Mouse (Mus musculus) heart, embryonic 15.5 days (tissue): Measurements from ENCODE around the gene Epha2. TPM values are rescaled to one million over a fixed set of nuclear protein-coding genes. Genes with fewer than 3 reads are reported as not detected.
A peak's percentile ranks its signal among the peaks of the same experiment; 100 is the strongest.

Experiments
- ATAC-seq: fragments of 200-750 bp; cut with Nextera tagmentation; replicated peaks from 2 replicates; pipeline ENCODE4 v1.8.0; 2017; ENCODE audit warnings: low read depth, moderate TSS enrichment; ENCODE audit not compliant: insufficient number of reproducible peaks, insufficient read depth, low FRiP score
- H3K27ac ChIP-seq: fragments of 300-500 bp; sonication (generic); 2 replicates; pipeline ENCODE4 v1.5.1; 2015; ENCODE audit warnings: mild to moderate bottlenecking, inconsistent platforms
- H3K27me3 ChIP-seq: fragments of 300-500 bp; sonication (generic); 2 replicates; pipeline ENCODE4 v1.6.1; 2015; ENCODE audit warnings: inconsistent platforms
- H3K36me3 ChIP-seq: fragments of 300-500 bp; sonication (generic); 2 replicates; pipeline ENCODE4 v1.6.1; 2015; ENCODE audit warnings: mild to moderate bottlenecking, inconsistent platforms
- H3K4me1 ChIP-seq: fragments of 300-500 bp; sonication (generic); replicated peaks from 2 replicates; pipeline ENCODE4 v1.6.1; 2015; ENCODE audit warnings: inconsistent platforms
- H3K4me2 ChIP-seq: fragments of 300-500 bp; sonication (generic); 2 replicates; pipeline ENCODE4 v1.6.1; 2015; ENCODE audit warnings: inconsistent platforms, mild to moderate bottlenecking, moderate library complexity
- H3K4me3 ChIP-seq: fragments of 300-500 bp; sonication (generic); 2 replicates; pipeline ENCODE4 v1.5.1; 2015; ENCODE audit warnings: mild to moderate bottlenecking, inconsistent platforms
- H3K9ac ChIP-seq: fragments of 300-500 bp; sonication (generic); 2 replicates; pipeline ENCODE4 v1.6.1; 2015; ENCODE audit warnings: mild to moderate bottlenecking, inconsistent platforms
- H3K9me3 ChIP-seq: fragments of 300-500 bp; sonication (generic); replicated peaks from 2 replicates; pipeline ENCODE4 v1.6.1; 2016; ENCODE audit warnings: inconsistent platforms
- WGBS: fragments of 180-500 bp; shearing (Covaris S2); methylation state at CpG from one replicate; pipeline ENCODE4 v1.1.7; 2015; ENCODE audit warnings: mixed read lengths; 5-methylcytosine and 5-hydroxymethylcytosine counted together
- polyA plus RNA-seq: library from polyadenylated mRNA; unstranded; fragments of >200 nt; fragmentation: Nextera tagmentation; extraction: Ambion mirVana; gene quantifications from 2 replicates; pipeline ENCODE4 v1.2.1, GENCODE M21; 2015

Gene Epha2
- polyA plus RNA-seq = 2.7 and 4.2 TPM in 2 replicates

GRCm38 (mm10) chr4:141301116-141301553 is at the start of gene Epha2:
Epha2 (plus strand) TSS chr4:141301240.
- Histone ChIP-seq H3K4me2 (peak within 1 kb of the TSS; percentile 95), H3K27me3 (peaks cover 9% of the 10 kb centered on the region), H3K4me3 (peak within 1 kb of the TSS; percentile 83), H3K36me3 (no peaks in the 10 kb centered on the region), H3K9ac (peak within 1 kb of the TSS; percentile 74), H3K4me1 (peaks cover 36% of the 10 kb centered on the region), H3K9me3 (no peaks in the 10 kb centered on the region), H3K27ac (peak within 1 kb of the TSS; percentile 70)
- 1% methylated on average over 35 of the region's 35 CpGs for WGBS
- peak; percentile 60 for ATAC-seq

GRCm38 (mm10) chr4:141252641-141253040 is 48.4 kb upstream of the Epha2 start:
- no peak overlapping the region for H3K27ac ChIP-seq
- no peak for ATAC-seq
- peaks cover 40% of the 10 kb centered on the region for H3K27me3 ChIP-seq
- H3K4me1 ChIP-seq = peaks cover 21% of the 10 kb centered on the region
- no peaks in the 10 kb centered on the region for H3K36me3 ChIP-seq
- no peak overlapping the region for H3K4me2 ChIP-seq
- H3K4me3 ChIP-seq = no peak overlapping the region
- WGBS = 68% methylated on average over 2 of the region's 2 CpGs
- H3K9me3 ChIP-seq = no peaks in the 10 kb centered on the region
- H3K9ac ChIP-seq = no peak overlapping the region

- Histone ChIP-seq H3K9ac (no peak overlapping the region), H3K27ac (no peak overlapping the region), H3K9me3 (no peaks in the 10 kb centered on the region), H3K4me3 (no peak overlapping the region), H3K27me3 (peaks cover 24% of the 10 kb centered on the region), H3K36me3 (no peaks in the 10 kb centered on the region), H3K4me2 (no peak overlapping the region), H3K4me1 (0 out of 2 replicates have a peak, but pooled peaks cover 9% of the 10 kb centered on the region)
- 68% methylated on average over 16 of the region's 16 CpGs for WGBS
- no peak for ATAC-seq
These were observed 46.8 kb upstream of the Epha2 start for GRCm38 (mm10) chr4:141254234-141254633.

GRCm38 (mm10) chr4:141257440-141257839 is 43.6 kb upstream of the Epha2 start:
- H3K27ac ChIP-seq = no peak overlapping the region
- 68% methylated on average over 5 of the region's 5 CpGs for WGBS
- H3K4me3 ChIP-seq = no peak overlapping the region
- no peak overlapping the region for H3K4me2 ChIP-seq
- no peaks in the 10 kb centered on the region for H3K36me3 ChIP-seq
- peaks cover 4% of the 10 kb centered on the region; the same call in 1 of the 2 replicates for H3K27me3 ChIP-seq
- peaks cover 13% of the 10 kb centered on the region for H3K4me1 ChIP-seq
- no peak for ATAC-seq
- H3K9ac ChIP-seq = no peak overlapping the region
- no peaks in the 10 kb centered on the region for H3K9me3 ChIP-seq

- Histone ChIP-seq H3K4me3 (no peak overlapping the region), H3K27ac (no peak overlapping the region), H3K27me3 (peaks cover 4% of the 10 kb centered on the region; the same call in 1 of the 2 replicates), H3K36me3 (no peaks in the 10 kb centered on the region), H3K9ac (no peak overlapping the region), H3K9me3 (no peaks in the 10 kb centered on the region), H3K4me2 (peak overlapping the region; percentile 57; the same call in 1 of the 2 replicates), H3K4me1 (peaks cover 8% of the 10 kb centered on the region)
- no peak for ATAC-seq
- 78% methylated on average over 12 of the region's 12 CpGs for WGBS
These were observed 41.6 kb upstream of the Epha2 start for GRCm38 (mm10) chr4:141259413-141259812.

GRCm38 (mm10) chr4:141260007-141260723 is 40.9 kb upstream of the Epha2 start:
- H3K4me2 ChIP-seq = peak overlapping the region; percentile 57
- H3K9ac ChIP-seq = no peak overlapping the region
- H3K27me3 ChIP-seq = peaks cover 4% of the 10 kb centered on the region; the same call in 1 of the 2 replicates
- H3K36me3 ChIP-seq = no peaks in the 10 kb centered on the region
- 42% methylated on average over 16 of the region's 16 CpGs for WGBS
- H3K4me3 ChIP-seq = peak overlapping the region; percentile 28
- ATAC-seq = peak; percentile 28; the same call in 1 of the 2 replicates
- no peaks in the 10 kb centered on the region for H3K9me3 ChIP-seq
- H3K4me1 ChIP-seq = peaks cover 8% of the 10 kb centered on the region
- H3K27ac ChIP-seq = no peak overlapping the region

- no peak for ATAC-seq
- 67% methylated on average over 10 of the region's 10 CpGs for WGBS
These were observed 38.0 kb upstream of the Epha2 start for GRCm38 (mm10) chr4:141262906-141263637.

GRCm38 (mm10) chr4:141265979-141266637 is 34.9 kb upstream of the Epha2 start:
- no peak overlapping the region for H3K4me3 ChIP-seq
- H3K4me2 ChIP-seq = no peak overlapping the region
- WGBS = 84% methylated on average over 3 of the region's 3 CpGs
- no peak for ATAC-seq
- no peaks in the 10 kb centered on the region for H3K9me3 ChIP-seq
- no peaks in the 10 kb centered on the region for H3K36me3 ChIP-seq
- H3K9ac ChIP-seq = no peak overlapping the region
- H3K27me3 ChIP-seq = no peaks in the 10 kb centered on the region
- no peak overlapping the region for H3K27ac ChIP-seq
- 0 out of 2 replicates have a peak, but pooled peaks cover 2% of the 10 kb centered on the region for H3K4me1 ChIP-seq

More at GRCm38 (mm10) chr4:141262906-141263637, 38.0 kb upstream of the Epha2 start:
- H3K9me3 ChIP-seq = no peaks in the 10 kb centered on the region
- no peaks in the 10 kb centered on the region for H3K27me3 ChIP-seq
- peaks cover 10% of the 10 kb centered on the region for H3K4me1 ChIP-seq
- no peaks in the 10 kb centered on the region for H3K36me3 ChIP-seq
- no peak overlapping the region for H3K4me3 ChIP-seq
- H3K4me2 ChIP-seq = no peak overlapping the region
- H3K27ac ChIP-seq = no peak overlapping the region
- no peak overlapping the region for H3K9ac ChIP-seq

GRCm38 (mm10) chr4:141267250-141267649 is 33.8 kb upstream of the Epha2 start:
- Histone ChIP-seq H3K9me3 (no peaks in the 10 kb centered on the region), H3K4me1 (0 out of 2 replicates have a peak, but pooled peaks cover 6% of the 10 kb centered on the region), H3K27ac (no peak overlapping the region), H3K4me2 (no peak overlapping the region), H3K9ac (no peak overlapping the region), H3K27me3 (no peaks in the 10 kb centered on the region), H3K36me3 (no peaks in the 10 kb centered on the region), H3K4me3 (no peak overlapping the region)
- ATAC-seq = no peak
- 75% methylated on average over 3 of the region's 3 CpGs for WGBS

- no peak for ATAC-seq
- Histone ChIP-seq H3K9ac (no peak overlapping the region), H3K4me2 (no peak overlapping the region), H3K9me3 (no peaks in the 10 kb centered on the region), H3K4me3 (no peak overlapping the region), H3K27me3 (no peaks in the 10 kb centered on the region), H3K27ac (no peak overlapping the region), H3K4me1 (peaks cover 6% of the 10 kb centered on the region; the same call in 1 of the 2 replicates), H3K36me3 (no peaks in the 10 kb centered on the region)
- WGBS = 39% methylated on average over 9 of the region's 9 CpGs
These were observed 33.2 kb upstream of the Epha2 start for GRCm38 (mm10) chr4:141267837-141268236.

GRCm38 (mm10) chr4:141268350-141268749 is 32.7 kb upstream of the Epha2 start:
- H3K4me3 ChIP-seq = no peak overlapping the region
- ATAC-seq = no peak
- H3K27me3 ChIP-seq = no peaks in the 10 kb centered on the region
- H3K9me3 ChIP-seq = no peaks in the 10 kb centered on the region
- no peak overlapping the region for H3K9ac ChIP-seq
- H3K4me1 ChIP-seq = peaks cover 10% of the 10 kb centered on the region
- no peaks in the 10 kb centered on the region for H3K36me3 ChIP-seq
- WGBS = 80% methylated on average over 4 of the region's 4 CpGs
- H3K27ac ChIP-seq = no peak overlapping the region
- H3K4me2 ChIP-seq = no peak overlapping the region
